Mouse (Mus musculus): ENCODE results near the gene Entpd2. TPM values are rescaled to one million over a fixed set of nuclear protein-coding genes. Genes with fewer than 3 reads are reported as not detected.

The Entpd2 gene
- polyA plus RNA-seq, 1 experiment from 2014 or later = not detected

DNA sequence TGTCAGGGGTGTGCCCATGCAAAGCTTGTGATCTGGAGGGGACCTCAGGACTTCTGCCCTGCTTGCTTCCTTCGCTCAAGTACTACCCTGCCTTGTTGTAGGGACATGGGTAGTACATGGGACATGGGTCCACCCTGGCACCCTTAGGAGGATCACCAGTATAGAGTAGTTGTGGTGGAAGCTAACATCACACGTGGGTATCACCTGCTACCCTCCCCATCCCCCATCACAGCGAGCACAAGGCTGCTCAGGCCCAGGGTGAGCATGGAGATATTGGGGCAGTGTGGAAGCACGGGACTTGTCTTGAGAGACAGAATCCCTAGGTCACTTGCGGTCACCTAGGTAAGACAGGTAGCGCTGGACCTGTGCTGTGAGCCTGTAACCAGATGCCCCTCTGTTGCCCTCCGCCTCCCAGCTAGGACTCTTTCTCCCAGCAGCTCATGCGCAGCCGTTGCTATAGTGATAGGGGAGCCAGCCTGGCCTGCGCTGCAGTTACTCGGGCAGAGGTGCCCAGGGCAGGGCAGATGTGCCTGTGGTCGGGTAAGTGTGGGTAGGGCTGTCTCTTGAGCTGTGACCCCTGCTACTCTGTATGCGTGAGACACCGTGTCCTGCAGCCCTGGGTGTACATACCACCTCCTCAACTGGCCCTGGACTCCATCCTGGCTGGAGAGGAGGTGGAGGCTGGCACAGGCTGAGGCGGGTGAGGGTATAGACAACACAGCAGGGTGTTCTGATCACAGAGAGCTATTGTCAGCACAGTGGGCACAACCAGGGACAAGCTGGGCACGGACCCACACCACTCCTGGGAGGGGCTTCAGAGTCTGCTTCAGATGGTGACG lies 34.9 kb downstream of the Entpd2 start:
- WGBS = 67% methylated on average over 17 of the region's 17 CpGs
- Histone ChIP-seq H3K36me3 (ENCODE audit: control insufficient read depth, insufficient read depth, low read length) (no peaks in the 10 kb centered on the region), H3K4me3 (ENCODE audit: low read depth, low read length) (no peak overlapping the region), H3K9ac (ENCODE audit: low read length) (no peak overlapping the region), H3K27ac (ENCODE audit: low read depth, low read length) (no peak overlapping the region), H3K27me3 (ENCODE audit: control insufficient read depth, insufficient read depth, low read length) (no peaks in the 10 kb centered on the region; the same call in 1 of the 2 replicates), H3K4me2 (ENCODE audit: low read depth, low read length, severe bottlenecking) (no peak overlapping the region), H3K9me3 (ENCODE audit: control insufficient read depth, low read length) (no peaks in the 10 kb centered on the region), H3K4me1 (replicated peaks; ENCODE audit: control insufficient read depth, insufficient read depth, low read length) (0 out of 2 replicates have a peak, but pooled peaks cover 6% of the 10 kb centered on the region)
- ATAC-seq (replicated peaks; ENCODE audit: low FRiP score) (no peak), DNase-seq (ENCODE audit: low spot score) (no peak)

DNA sequence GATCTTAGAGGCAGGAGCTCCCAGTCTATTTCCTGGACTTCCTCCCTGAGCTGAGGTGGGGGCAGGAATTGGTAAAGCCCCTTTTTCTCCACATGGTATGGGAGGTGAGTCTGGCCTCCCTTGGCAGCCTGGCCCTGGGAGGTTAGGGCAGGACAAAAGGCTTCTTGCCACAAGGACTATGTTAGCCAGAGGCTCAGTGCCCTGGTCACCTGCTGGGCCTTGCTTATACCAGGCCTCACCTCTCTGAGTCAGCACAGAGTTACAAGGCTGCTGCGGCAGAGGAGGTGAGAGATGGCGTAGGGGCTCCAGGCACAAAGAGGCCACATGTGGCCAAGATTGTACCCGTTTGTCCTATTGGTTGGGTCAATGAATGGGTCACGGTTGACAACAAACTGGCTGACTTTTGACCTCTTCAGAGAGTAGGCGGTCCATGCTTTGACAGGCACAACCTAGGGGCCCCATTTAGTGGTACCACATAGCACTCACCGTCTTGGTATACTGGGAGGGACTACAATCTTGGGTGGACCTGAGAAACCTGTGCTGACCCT lies 35.7 kb downstream of the Entpd2 start:
- Histone ChIP-seq H3K4me3 (ENCODE audit: low read depth, low read length) (no peak overlapping the region), H3K9me3 (ENCODE audit: control insufficient read depth, low read length) (no peaks in the 10 kb centered on the region), H3K9ac (ENCODE audit: low read length) (no peak overlapping the region), H3K27ac (ENCODE audit: low read depth, low read length) (no peak overlapping the region), H3K4me2 (ENCODE audit: low read depth, low read length, severe bottlenecking) (no peak overlapping the region), H3K36me3 (ENCODE audit: control insufficient read depth, insufficient read depth, low read length) (no peaks in the 10 kb centered on the region), H3K4me1 (replicated peaks; ENCODE audit: control insufficient read depth, insufficient read depth, low read length) (0 out of 2 replicates have a peak, but pooled peaks cover 6% of the 10 kb centered on the region), H3K27me3 (ENCODE audit: control insufficient read depth, insufficient read depth, low read length) (no peaks in the 10 kb centered on the region; the same call in 1 of the 2 replicates)
- ATAC-seq (replicated peaks; ENCODE audit: low FRiP score) (no peak), DNase-seq (ENCODE audit: low spot score) (no peak)
- 62% methylated on average over 6 of the region's 6 CpGs for WGBS

DNA sequence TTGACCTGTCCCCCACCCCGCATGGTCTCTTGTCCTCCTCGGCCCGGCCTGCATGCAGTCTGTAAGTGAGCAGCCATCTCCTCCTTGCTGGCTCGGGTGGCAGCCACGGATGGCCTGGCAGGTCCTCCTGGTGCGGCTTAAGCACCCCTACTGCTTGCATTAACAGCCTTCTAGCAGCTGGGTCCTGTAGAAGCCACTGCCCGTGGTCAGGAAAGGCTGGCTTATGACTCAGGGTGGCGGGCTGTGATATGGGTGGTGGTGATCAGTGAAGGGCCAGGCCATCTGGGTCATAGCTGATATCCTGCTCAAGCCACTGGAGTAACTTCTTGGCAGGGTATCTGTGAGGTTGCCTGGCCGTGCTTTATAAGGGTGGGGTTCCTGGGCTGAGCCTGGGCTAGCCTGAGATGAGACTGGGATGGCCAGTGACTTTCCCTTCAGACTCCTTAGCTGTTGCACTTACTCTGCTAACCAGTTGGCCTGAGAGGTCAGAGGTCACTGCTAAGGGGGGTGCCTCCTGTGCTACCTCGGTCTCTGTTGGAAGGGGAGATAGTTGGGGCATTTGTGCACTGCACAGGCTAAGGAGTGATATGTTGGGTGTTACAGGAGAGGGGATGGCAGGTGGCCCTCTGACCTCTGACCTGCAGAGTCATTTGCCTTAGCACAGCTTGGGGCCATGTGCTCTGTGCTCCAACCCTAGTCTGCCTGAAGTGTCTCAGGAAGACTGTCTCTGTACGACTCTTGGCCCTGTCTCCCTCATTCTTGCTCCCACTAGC lies 36.8 kb downstream of the Entpd2 start:
- H3K36me3 ChIP-seq (ENCODE audit: control insufficient read depth, insufficient read depth, low read length) = no peaks in the 10 kb centered on the region
- WGBS = 82% methylated on average over 11 of the region's 11 CpGs
- DNase-seq (ENCODE audit: low spot score) (no peak), ATAC-seq (replicated peaks; ENCODE audit: low FRiP score) (no peak)
- no peak overlapping the region for H3K4me3 ChIP-seq (ENCODE audit: low read depth, low read length)
- no peak overlapping the region for H3K4me2 ChIP-seq (ENCODE audit: low read depth, low read length, severe bottlenecking)
- H3K27me3 ChIP-seq (ENCODE audit: control insufficient read depth, insufficient read depth, low read length) = no peaks in the 10 kb centered on the region; the same call in 1 of the 2 replicates
- H3K9me3 ChIP-seq (ENCODE audit: control insufficient read depth, low read length) = no peaks in the 10 kb centered on the region
- 0 out of 2 replicates have a peak, but pooled peaks cover 6% of the 10 kb centered on the region for H3K4me1 ChIP-seq (replicated peaks; ENCODE audit: control insufficient read depth, insufficient read depth, low read length)
- no peak overlapping the region for H3K27ac ChIP-seq (ENCODE audit: low read depth, low read length)
- no peak overlapping the region for H3K9ac ChIP-seq (ENCODE audit: low read length)

DNA sequence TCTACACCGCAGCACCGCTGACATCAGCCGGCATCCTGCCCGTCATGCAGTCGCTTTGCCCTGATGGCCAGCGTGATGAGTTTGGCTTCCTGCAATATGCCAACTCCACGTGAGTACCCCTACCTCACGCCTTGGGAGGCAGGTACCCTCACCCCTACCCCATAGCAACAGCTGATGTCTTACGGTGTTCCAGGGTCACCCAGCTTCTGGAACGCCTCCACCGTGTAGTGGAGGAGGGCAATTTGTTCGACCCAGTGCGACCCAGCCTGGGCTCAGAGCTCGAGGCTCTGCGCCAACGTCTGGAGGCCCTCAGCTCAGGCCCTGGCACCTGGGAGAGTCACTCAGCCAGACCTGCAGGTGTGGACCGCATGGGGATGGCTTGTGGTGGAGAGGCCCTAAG lies 37.4 kb downstream of the Entpd2 start:
- ATAC-seq (replicated peaks; ENCODE audit: low FRiP score) (no peak), DNase-seq (ENCODE audit: low spot score) (no peak)
- Histone ChIP-seq H3K4me1 (replicated peaks; ENCODE audit: control insufficient read depth, insufficient read depth, low read length) (0 out of 2 replicates have a peak, but pooled peaks cover 5% of the 10 kb centered on the region), H3K4me2 (ENCODE audit: low read depth, low read length, severe bottlenecking) (no peak overlapping the region), H3K9ac (ENCODE audit: low read length) (no peak overlapping the region), H3K9me3 (ENCODE audit: control insufficient read depth, low read length) (no peaks in the 10 kb centered on the region), H3K36me3 (ENCODE audit: control insufficient read depth, insufficient read depth, low read length) (no peaks in the 10 kb centered on the region), H3K27me3 (ENCODE audit: control insufficient read depth, insufficient read depth, low read length) (no peaks in the 10 kb centered on the region; the same call in 1 of the 2 replicates), H3K4me3 (ENCODE audit: low read depth, low read length) (no peak overlapping the region), H3K27ac (ENCODE audit: low read depth, low read length) (no peak overlapping the region)
- 90% methylated on average over 17 of the region's 17 CpGs for WGBS

DNA sequence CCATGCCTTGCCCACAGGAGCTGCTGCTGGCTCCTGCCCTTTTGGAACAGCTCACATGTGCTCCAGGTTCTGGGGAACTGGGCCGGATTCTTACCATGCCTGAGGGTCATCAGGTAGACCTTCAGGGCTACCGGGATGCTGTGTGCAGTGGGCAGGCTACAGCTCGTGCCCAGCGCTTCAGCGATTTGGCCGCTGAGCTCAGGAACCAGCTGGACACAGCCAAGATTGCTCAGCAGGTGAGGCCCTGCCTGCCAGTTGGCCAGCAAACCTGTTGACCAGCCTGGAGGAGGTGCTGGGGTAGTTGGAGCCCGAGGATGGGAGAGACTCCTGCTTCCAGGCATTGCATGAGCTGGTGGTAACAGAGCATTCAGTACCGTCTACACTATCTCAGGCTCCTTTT lies 38.6 kb downstream of the Entpd2 start:
- H3K27ac ChIP-seq (ENCODE audit: low read depth, low read length) = no peak overlapping the region

DNA sequence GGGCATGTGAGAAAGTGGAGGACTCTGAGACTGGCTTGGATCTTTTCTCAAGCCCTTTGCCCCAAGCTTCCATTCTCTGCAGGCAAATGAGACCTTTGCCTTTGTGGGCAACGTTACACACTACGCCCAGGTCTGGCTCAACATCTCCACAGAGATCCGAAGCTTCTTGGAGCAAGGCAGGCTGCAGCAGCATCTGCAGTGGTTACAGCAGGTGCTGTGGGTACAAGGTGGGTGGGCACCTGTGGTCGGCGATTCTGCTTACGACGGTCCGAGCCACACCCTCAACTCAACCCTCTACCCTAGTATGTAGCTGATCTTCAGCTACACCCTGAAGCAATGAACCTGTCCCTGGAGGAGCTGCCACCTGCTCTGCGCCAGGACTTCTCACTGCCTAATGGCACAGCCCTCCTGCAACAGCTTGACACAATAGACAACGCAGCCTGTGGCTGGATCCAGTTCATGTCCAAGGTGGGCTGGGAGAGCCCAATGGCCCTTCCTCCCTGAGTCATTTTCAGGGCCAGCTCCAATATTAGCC lies 40.7 kb downstream of the Entpd2 start:
- no peaks in the 10 kb centered on the region for H3K27me3 ChIP-seq (ENCODE audit: control insufficient read depth, insufficient read depth, low read length)
- ATAC-seq (replicated peaks; ENCODE audit: low FRiP score) = no peak
- WGBS = 93% methylated on average over 10 of the region's 10 CpGs
- no peak overlapping the region for H3K4me3 ChIP-seq (ENCODE audit: low read depth, low read length)
- H3K9ac ChIP-seq (ENCODE audit: low read length) = no peak overlapping the region
- H3K27ac ChIP-seq (ENCODE audit: low read depth, low read length) = no peak overlapping the region
- H3K4me2 ChIP-seq (ENCODE audit: low read depth, low read length, severe bottlenecking) = no peak overlapping the region
- no peaks in the 10 kb centered on the region for H3K9me3 ChIP-seq (ENCODE audit: control insufficient read depth, low read length)
- no peaks in the 10 kb centered on the region for H3K36me3 ChIP-seq (ENCODE audit: control insufficient read depth, insufficient read depth, low read length)
- no peak for DNase-seq (ENCODE audit: low spot score)
- H3K4me1 ChIP-seq (replicated peaks; ENCODE audit: control insufficient read depth, insufficient read depth, low read length) = no peaks in the 10 kb centered on the region

More for the DNA sequence above, 38.6 kb downstream of the Entpd2 start:
- H3K36me3 ChIP-seq (ENCODE audit: control insufficient read depth, insufficient read depth, low read length) = no peaks in the 10 kb centered on the region
- DNase-seq (ENCODE audit: low spot score) (no peak), ATAC-seq (replicated peaks; ENCODE audit: low FRiP score) (no peak)
- H3K27me3 ChIP-seq (ENCODE audit: control insufficient read depth, insufficient read depth, low read length) = no peaks in the 10 kb centered on the region; the same call in 1 of the 2 replicates
- no peak overlapping the region for H3K4me2 ChIP-seq (ENCODE audit: low read depth, low read length, severe bottlenecking)
- H3K9ac ChIP-seq (ENCODE audit: low read length) = no peak overlapping the region
- no peak overlapping the region for H3K4me3 ChIP-seq (ENCODE audit: low read depth, low read length)
- H3K9me3 ChIP-seq (ENCODE audit: control insufficient read depth, low read length) = no peaks in the 10 kb centered on the region
- H3K4me1 ChIP-seq (replicated peaks; ENCODE audit: control insufficient read depth, insufficient read depth, low read length) = 0 out of 2 replicates have a peak, but pooled peaks cover 3% of the 10 kb centered on the region
- WGBS = 87% methylated on average over 8 of the region's 8 CpGs

DNA sequence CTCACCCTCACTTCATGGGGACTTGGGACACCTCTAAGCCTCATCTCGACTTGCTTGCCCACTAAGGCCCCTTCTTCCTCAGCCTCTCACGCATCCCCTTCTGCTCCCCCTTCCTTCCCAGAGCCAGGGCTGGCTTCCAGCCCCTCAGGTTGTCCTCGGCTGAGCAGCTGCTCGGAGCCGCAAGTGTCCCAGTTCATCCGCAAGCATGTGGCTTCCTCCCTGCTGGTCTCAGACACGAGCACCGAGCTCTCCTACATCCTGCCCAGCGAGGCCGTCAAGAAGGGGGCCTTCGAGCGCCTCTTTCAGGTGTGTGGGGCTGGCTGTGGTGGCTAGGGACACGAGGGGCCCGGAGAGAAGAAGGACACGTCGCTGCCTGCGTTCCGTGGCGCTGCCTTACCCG lies 45.4 kb downstream of the Entpd2 start:
- no peak for DNase-seq (ENCODE audit: low spot score)
- H3K9me3 ChIP-seq (ENCODE audit: control insufficient read depth, low read length) = no peaks in the 10 kb centered on the region
- ATAC-seq (replicated peaks; ENCODE audit: low FRiP score) = no peak
- no peak overlapping the region for H3K27ac ChIP-seq (ENCODE audit: low read depth, low read length)
- 90% methylated on average over 20 of the region's 20 CpGs for WGBS
- no peak overlapping the region for H3K9ac ChIP-seq (ENCODE audit: low read length)
- no peaks in the 10 kb centered on the region for H3K27me3 ChIP-seq (ENCODE audit: control insufficient read depth, insufficient read depth, low read length)
- H3K36me3 ChIP-seq (ENCODE audit: control insufficient read depth, insufficient read depth, low read length) = no peaks in the 10 kb centered on the region; the same call in 1 of the 2 replicates
- H3K4me3 ChIP-seq (ENCODE audit: low read depth, low read length) = no peak overlapping the region
- H3K4me2 ChIP-seq (ENCODE audit: low read depth, low read length, severe bottlenecking) = no peak overlapping the region
- H3K4me1 ChIP-seq (replicated peaks; ENCODE audit: control insufficient read depth, insufficient read depth, low read length) = no peaks in the 10 kb centered on the region

DNA sequence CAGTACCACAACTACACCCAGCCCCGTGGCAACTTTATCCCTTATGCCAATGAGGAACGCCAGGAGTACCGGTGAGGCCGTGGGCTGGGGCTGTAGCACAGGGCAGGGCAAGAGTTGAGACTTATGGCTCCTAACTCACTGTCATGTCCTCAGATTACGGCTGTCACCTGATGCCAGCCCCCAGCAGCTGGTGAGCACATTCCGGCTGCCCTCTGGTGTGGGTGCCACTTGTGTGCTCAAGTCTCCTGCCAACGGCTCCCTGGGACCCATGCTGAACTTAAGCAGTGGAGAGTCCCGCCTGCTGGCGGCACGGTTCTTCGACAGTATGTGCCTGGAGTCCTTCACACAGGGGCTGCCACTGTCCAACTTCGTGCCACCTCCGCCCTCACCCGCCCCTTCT lies 47.0 kb downstream of the Entpd2 start:
- DNase-seq (ENCODE audit: low spot score) (no peak), ATAC-seq (replicated peaks; ENCODE audit: low FRiP score) (no peak)
- no peaks in the 10 kb centered on the region for H3K27me3 ChIP-seq (ENCODE audit: control insufficient read depth, insufficient read depth, low read length)
- H3K9ac ChIP-seq (ENCODE audit: low read length) = no peak overlapping the region
- no peaks in the 10 kb centered on the region for H3K4me1 ChIP-seq (replicated peaks; ENCODE audit: control insufficient read depth, insufficient read depth, low read length)
- no peaks in the 10 kb centered on the region; the same call in 1 of the 2 replicates for H3K36me3 ChIP-seq (ENCODE audit: control insufficient read depth, insufficient read depth, low read length)
- WGBS = 92% methylated on average over 14 of the region's 14 CpGs
- H3K4me3 ChIP-seq (ENCODE audit: low read depth, low read length) = no peak overlapping the region
- no peak overlapping the region for H3K27ac ChIP-seq (ENCODE audit: low read depth, low read length)
- no peak overlapping the region for H3K4me2 ChIP-seq (ENCODE audit: low read depth, low read length, severe bottlenecking)
- no peaks in the 10 kb centered on the region for H3K9me3 ChIP-seq (ENCODE audit: control insufficient read depth, low read length)
